Comparison of ENCODE assay signal across 7 mouse cellular contexts in genomic region chr9:72110627-72111003, GRCm38 (mm10). TPM values are rescaled to one million over a fixed set of nuclear protein-coding genes. Genes with fewer than 3 reads are reported as not detected.
DNase-seq lines count a peak whose midpoint lies in the region; ATAC-seq and TF ChIP-seq lines count a peak whose summit lies in the region.

No protein-coding gene starts in this region.

- in situ Hi-C loops in ES-E14 (cut with MboI; ENCODE audit: low sequenced_read_pairs in 2 of 2, unreplicated experiment in 2 of 2) = no loop called here

- no peaks in the 10 kb centered on the region for H3K27me3 ChIP-seq in heart, embryonic 15.5 days
- H3K27me3 ChIP-seq in lung, embryonic 16.5 days (ENCODE audit: control insufficient read depth, insufficient read depth, low read depth, low read length) = no peaks in the 10 kb centered on the region

- H3K4me1 ChIP-seq in ES-E14 (ENCODE audit: control insufficient read depth in 2 of 2, insufficient read depth in 2 of 2, low read length in 2 of 2, poor library complexity in 1 of 2) = no peaks in the 10 kb centered on the region
- no peaks in the 10 kb centered on the region for H3K4me1 ChIP-seq in bone marrow, adult 2 months (ENCODE audit: control insufficient read depth, insufficient read depth, low read length)
- no peaks in the 10 kb centered on the region for H3K4me1 ChIP-seq in embryonic fibroblast, embryonic 13.5 days (ENCODE audit: control insufficient read depth, insufficient read depth, low read length)
- H3K4me1 ChIP-seq in heart, embryonic 15.5 days (replicated peaks) = peaks cover 14% of the 10 kb centered on the region
- peaks cover 14% of the 10 kb centered on the region for H3K4me1 ChIP-seq in lung, embryonic 16.5 days (replicated peaks; ENCODE audit: control insufficient read depth, insufficient read depth, low read length)

- peak; percentile 27 for DNase-seq in ES-E14 (ENCODE audit: low read depth, low spot score)
- peak; percentile 63 to 70 for DNase-seq in kidney, postnatal 4 days
- DNase-seq in ovary, postnatal 14 days (ENCODE audit: low spot score) = peak; percentile 29

- peak overlapping the region; percentile 92 to 95 for H3K4me3 ChIP-seq in ES-E14 (ENCODE audit: insufficient read depth in 1 of 2, low read depth in 1 of 2, low read length in 2 of 2, poor library complexity in 1 of 2, severe bottlenecking in 1 of 2)
- H3K4me3 ChIP-seq in bone marrow, adult 2 months (replicated peaks; ENCODE audit: control insufficient read depth, low read depth, low read length) = peak overlapping the region; percentile 72
- peak overlapping the region; percentile 81 for H3K4me3 ChIP-seq in embryonic fibroblast, embryonic 13.5 days (ENCODE audit: insufficient read depth, low read length)
- peak overlapping the region; percentile 88 for H3K4me3 ChIP-seq in heart, embryonic 15.5 days
- peak overlapping the region; percentile 71 for H3K4me3 ChIP-seq in lung, embryonic 16.5 days (ENCODE audit: low read length)

- H3K36me3 ChIP-seq in ES-E14 (ENCODE audit: control insufficient read depth, insufficient read depth, low read length, poor library complexity, severe bottlenecking) = no peaks in the 10 kb centered on the region
- H3K36me3 ChIP-seq in heart, embryonic 15.5 days = 0 out of 2 replicates have a peak, but pooled peaks cover 3% of the 10 kb centered on the region
- no peaks in the 10 kb centered on the region; the same call in 1 of the 2 replicates for H3K36me3 ChIP-seq in lung, embryonic 16.5 days (ENCODE audit: control insufficient read depth, insufficient read depth, low read length)

- under 1% methylated on average over 21 of the region's 23 CpGs for WGBS in bone marrow, adult 2 months
- under 1% methylated on average over 23 of the region's 23 CpGs for WGBS in heart, embryonic 15.5 days
- WGBS in lung, embryonic 16.5 days = 2% methylated on average over 23 of the region's 23 CpGs

- H3K27ac ChIP-seq in ES-E14 (ENCODE audit: insufficient read depth, low read depth, low read length, poor library complexity, severe bottlenecking) = no peak overlapping the region
- peak overlapping the region; percentile 87 for H3K27ac ChIP-seq in bone marrow, adult 2 months (ENCODE audit: control insufficient read depth, insufficient read depth, low read depth, low read length, poor library complexity)
- H3K27ac ChIP-seq in embryonic fibroblast, embryonic 13.5 days (ENCODE audit: insufficient read depth, low read length) = peak overlapping the region; percentile 79
- peak overlapping the region; percentile 94 for H3K27ac ChIP-seq in heart, embryonic 15.5 days
- H3K27ac ChIP-seq in lung, embryonic 16.5 days (ENCODE audit: low read length) = peak overlapping the region; percentile 94

- peak overlapping the region; percentile 97 for H3K9ac ChIP-seq in ES-E14 (ENCODE audit: insufficient read depth, low read depth, low read length, poor library complexity, severe bottlenecking)
- H3K9ac ChIP-seq in heart, embryonic 15.5 days = peak overlapping the region; percentile 98
- H3K9ac ChIP-seq in lung, embryonic 16.5 days (ENCODE audit: low read length) = peak overlapping the region; percentile 95

- no peak for TF ChIP-seq CTCF in bone marrow, adult 2 months (IDR thresholded peaks at IDR 0.05; ENCODE audit: control insufficient read depth, insufficient read depth, low read length)
- TF ChIP-seq CTCF in embryonic fibroblast, embryonic 13.5 days (IDR thresholded peaks at IDR 0.05; ENCODE audit: borderline replicate concordance, insufficient read depth, low read length) = no peak

- no peak for TF ChIP-seq POLR2A in bone marrow, adult 2 months (IDR thresholded peaks at IDR 0.05; ENCODE audit: borderline replicate concordance, control insufficient read depth, low read depth, low read length)
- TF ChIP-seq POLR2A in embryonic fibroblast, embryonic 13.5 days (IDR thresholded peaks at IDR 0.05; ENCODE audit: low read depth, low read length) = 0 out of 2 replicates have a peak, but pooled peaks have one; percentile 25

- no peaks in the 10 kb centered on the region for H3K9me3 ChIP-seq in ES-E14 (ENCODE audit: control insufficient read depth, insufficient read depth, low read depth, low read length)
- no peaks in the 10 kb centered on the region for H3K9me3 ChIP-seq in heart, embryonic 15.5 days (replicated peaks)
- H3K9me3 ChIP-seq in lung, embryonic 16.5 days (ENCODE audit: control insufficient read depth, low read length) = no peaks in the 10 kb centered on the region

- peak overlapping the region; percentile 89 for H3K4me2 ChIP-seq in heart, embryonic 15.5 days
- H3K4me2 ChIP-seq in lung, embryonic 16.5 days (ENCODE audit: low read depth, low read length) = peak overlapping the region; percentile 78

- ATAC-seq in heart, embryonic 15.5 days (replicated peaks; ENCODE audit: insufficient number of reproducible peaks, insufficient read depth, low FRiP score, low read depth) = peak; percentile 42; the same call in 1 of the 2 replicates
- ATAC-seq in lung, embryonic 16.5 days (ENCODE audit: low read depth) = peak; percentile 40

TF ChIP-seq in ES-E14, 5 proteins besides CTCF, POLR2A, EP300 and RAD21:
- TF ChIP-seq ZC3H11A (IDR thresholded peaks at IDR 0.05; ENCODE audit: borderline replicate concordance, low read depth, low read length) (no peak), ZNF384 (IDR thresholded peaks at IDR 0.05; ENCODE audit: low read depth, low read length) (no peak), HCFC1 (IDR thresholded peaks at IDR 0.05; ENCODE audit: borderline replicate concordance, insufficient read depth, low read length) (no peak), MAFK (IDR thresholded peaks at IDR 0.05; ENCODE audit: insufficient read depth, low read depth, low read length) (no peak), CHD2 (IDR thresholded peaks at IDR 0.05; ENCODE audit: low read depth, low read length) (no peak)

RNA-seq across cellular contexts. Expression of gene Tcf12, which starts 1.1 kb away (rescaled TPM):
- total RNA-seq in ES-E14 (2012; rRNA removed) = 17.3 and 18.2 TPM in 2 replicates
- 11.7 and 18.2 TPM in 2 replicates for polyA plus RNA-seq in bone marrow, adult 2 months (2011; ENCODE audit: insufficient read depth, insufficient read length, low replicate concordance, missing spikeins)
- 150 and 177 TPM in 2 replicates for polyA plus RNA-seq in embryonic fibroblast, embryonic 13.5 days (2011; ENCODE audit: insufficient read length, low read depth, missing spikeins)
- 29.4 and 34.2 TPM in 2 replicates for polyA plus RNA-seq in heart, embryonic 15.5 days (2015; fragmentation: Nextera tagmentation; extraction: Ambion mirVana)
- polyA plus RNA-seq in lung, embryonic 16.5 days (2015; fragmentation: Nextera tagmentation; extraction: Ambion mirVana) = 54.9 and 60.4 TPM in 2 replicates
